Mouse (Mus musculus) adrenal gland, adult 2 months (tissue): ENCODE results near the gene Xrcc3. TPM values are rescaled to one million over a fixed set of nuclear protein-coding genes. Genes with fewer than 3 reads are reported as not detected.

ENCODE experiments used
- DNase-seq: peaks from one replicate; pipeline ENCODE4 v3.0.0; 2021
- polyA plus RNA-seq: library from polyadenylated mRNA; depleted of rRNA; stranded (reverse); fragments of >200 nt; gene quantifications from 2 replicates; pipeline ENCODE4 v1.2.3, GENCODE M21; 2012
- total RNA-seq, 2 experiments: library from RNA; stranded (reverse); gene quantifications; 2 replicates each; pipeline ENCODE4 v1.2.3; 2021

Gene Xrcc3
- total and polyA plus RNA-seq, 3 experiments: 8.8 to 22.5 (median 17.8) TPM

DNA sequence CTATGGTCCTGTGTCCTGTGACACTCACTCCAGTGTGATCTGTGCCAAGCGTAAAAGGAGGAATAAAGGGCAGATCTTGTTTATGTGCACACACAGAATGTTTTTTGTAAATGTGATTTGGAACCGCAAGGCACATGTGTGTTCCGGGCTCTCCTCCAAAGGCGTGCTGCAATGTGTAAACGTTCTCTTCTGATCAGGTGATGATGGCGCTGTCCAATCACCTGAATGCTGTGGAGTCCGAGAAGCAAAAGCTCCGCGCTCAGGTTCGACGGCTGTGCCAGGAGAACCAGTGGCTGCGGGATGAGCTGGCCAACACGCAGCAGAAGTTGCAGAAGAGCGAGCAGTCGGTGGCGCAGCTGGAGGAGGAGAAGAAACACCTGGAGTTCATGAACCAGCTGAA lies 39.5 kb downstream of the Xrcc3 start:
- DNase-seq: no peak

DNA sequence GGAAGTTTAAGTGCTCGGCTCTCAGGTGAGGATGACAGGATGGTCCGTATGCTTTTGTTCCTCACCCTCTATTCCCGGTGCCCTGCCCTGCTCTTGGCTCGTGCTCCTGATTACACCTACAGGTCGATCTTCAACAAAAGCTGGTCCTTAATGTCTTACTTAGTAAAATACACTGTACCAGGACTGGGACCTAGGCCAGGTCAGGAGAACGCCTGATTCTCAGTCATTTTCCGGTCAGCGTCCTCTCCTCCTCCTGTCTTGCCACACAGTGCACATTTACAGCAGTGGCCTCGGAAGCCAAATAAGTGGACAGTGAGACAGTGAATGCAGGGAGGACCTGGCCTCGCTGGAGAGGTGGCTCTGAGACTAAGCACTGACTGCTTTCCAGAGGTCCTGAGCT lies 43.0 kb downstream of the Xrcc3 start:
- no peak for DNase-seq

GRCm38 (mm10) chr12:111769816-111770577 lies 43.7 kb downstream of the Xrcc3 start:
- DNase-seq: no peak

DNA sequence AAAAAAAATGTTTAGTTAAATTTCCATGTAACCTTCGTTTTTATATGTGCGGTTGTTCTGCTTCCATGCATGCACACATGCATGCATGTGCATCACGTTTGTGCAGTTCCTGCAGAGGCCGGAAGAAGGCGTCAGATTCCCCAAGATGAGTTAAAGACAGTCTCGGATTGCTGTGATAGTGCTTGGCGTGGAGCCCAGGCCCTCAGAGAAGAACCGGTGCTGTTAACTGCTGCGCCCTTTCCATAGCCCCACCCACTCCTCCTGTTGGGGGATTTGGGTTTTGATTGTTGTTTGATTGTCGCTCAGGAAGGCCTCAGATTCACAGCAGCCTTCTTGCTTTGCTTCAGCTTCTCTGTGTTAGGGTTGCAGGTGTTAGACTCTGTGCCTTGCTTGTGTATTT lies 44.4 kb downstream of the Xrcc3 start:
- DNase-seq: peak; percentile 45

DNA sequence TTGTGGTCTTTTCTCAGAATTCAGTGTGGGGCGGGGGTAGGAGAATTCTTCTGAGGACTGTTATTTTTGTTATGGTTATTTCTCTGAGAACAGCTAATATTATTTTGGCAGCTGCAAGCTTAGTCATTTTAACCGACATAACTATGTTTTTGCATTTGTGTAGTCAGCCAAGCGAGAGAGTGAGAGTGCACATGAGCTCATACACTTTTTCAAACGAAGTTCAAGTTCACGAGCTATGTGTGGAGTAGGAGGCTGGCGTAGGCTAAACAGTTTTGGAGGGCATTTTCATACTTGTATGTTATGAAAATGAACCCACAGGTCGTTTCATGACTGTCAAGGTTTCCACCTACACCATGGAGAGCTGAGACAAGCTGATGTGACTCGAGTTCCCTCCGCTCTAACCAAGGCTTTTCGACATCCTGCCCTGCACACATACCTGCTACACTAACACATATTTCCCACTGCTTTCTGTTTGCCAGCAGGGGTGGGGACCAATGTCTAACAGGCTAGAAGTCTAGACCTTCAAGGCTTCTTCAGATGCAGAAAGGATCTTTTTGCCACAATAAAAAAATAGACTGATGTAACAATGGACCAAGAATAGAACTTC lies 45.2 kb downstream of the Xrcc3 start:
- no peak for DNase-seq

GRCm38 (mm10) chr12:111766313-111767236 lies 47.1 kb downstream of the Xrcc3 start:
- DNase-seq: no peak

DNA sequence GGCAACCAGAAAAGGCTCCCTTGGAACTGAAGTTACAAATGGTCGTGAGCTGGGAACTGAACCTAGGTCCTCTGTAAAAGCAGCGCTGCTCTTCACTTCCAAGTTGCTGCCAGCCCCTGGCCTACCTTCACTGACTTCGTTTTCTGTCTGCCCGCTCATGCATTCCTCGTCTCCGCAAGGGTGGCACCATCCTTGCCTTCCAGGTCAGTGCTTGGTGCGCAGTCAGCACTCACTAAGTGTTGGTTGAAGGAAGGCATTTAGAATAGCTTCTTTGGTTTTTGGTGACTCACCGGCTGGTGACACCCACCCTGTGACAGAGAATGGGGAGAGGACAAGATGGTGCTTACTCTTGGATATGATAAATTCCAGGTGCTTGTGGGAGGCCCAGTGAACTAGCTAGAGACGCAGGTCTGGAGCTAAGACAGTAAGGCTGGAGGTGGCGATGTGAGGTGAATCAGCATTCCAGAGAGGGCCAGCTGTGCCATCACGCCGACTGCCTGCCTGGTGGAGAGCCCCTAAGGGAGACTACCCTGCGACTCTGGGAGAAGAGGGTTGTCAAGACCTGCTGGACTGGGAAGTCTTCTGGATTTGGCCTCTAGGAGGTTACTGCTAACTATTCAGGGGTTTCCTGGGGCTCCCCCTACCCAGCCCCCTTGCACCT lies 50.9 kb downstream of the Xrcc3 start:
- no peak for DNase-seq

- DNase-seq: no peak
Measured at GRCm38 (mm10) chr12:111760306-111760908, 53.3 kb downstream of the Xrcc3 start.

GRCm38 (mm10) chr12:111759176-111760061 lies 54.3 kb downstream of the Xrcc3 start:
- DNase-seq: peak; percentile 84

DNA sequence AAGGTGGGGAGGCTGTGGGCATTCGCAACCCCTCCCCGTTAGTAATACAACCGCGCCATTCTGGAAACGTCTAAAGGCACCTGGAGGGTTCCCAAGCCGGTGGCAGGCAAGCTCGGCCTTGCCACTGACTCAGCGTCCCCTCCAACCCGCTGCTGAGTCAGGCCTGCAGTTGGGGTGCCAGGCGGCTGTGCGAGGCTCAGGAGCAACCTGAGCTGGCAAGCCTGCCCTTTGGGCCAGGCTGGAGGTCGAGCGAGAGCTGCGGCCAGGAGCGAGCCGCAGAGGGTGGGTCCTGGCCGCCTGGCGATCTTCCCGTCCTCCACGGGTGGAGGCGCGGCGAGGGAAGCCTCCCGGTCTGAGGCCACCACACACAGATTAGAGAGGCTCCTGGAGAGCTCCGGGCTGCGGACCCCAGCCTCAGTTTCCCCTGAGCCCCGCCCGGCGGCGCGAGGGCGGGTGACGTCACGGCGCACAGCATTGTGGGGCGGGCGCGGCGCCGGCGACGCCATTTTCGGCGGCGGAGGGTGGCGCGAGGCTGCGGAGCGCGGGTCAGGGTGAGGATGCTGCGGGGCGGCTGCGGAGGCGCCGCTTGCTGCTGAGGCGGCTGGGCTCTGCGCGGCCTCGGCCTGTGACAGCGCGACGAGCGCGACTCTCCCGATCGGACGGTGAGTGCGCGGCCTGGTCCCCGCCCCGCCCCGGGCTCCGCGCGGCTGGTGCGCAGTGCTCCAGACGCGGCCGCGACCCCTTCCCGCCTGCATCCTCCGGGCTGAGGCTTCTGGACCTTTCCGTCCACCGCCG lies 55.1 kb downstream of the Xrcc3 start, which contains the start of gene Klc1:
TSS of gene Klc1 (plus strand) at position 469 of the 795 bp plus-strand sequence.
- DNase-seq: peak; percentile 88

GRCm38 (mm10) chr12:111757561-111758325 lies 55.9 kb downstream of the Xrcc3 start:
- no peak for DNase-seq

GRCm38 (mm10) chr12:111756698-111757082 lies 57.0 kb downstream of the Xrcc3 start:
- no peak for DNase-seq

- peak; percentile 68 for DNase-seq
Measured at GRCm38 (mm10) chr12:111756082-111756697, 57.5 kb downstream of the Xrcc3 start.

DNA sequence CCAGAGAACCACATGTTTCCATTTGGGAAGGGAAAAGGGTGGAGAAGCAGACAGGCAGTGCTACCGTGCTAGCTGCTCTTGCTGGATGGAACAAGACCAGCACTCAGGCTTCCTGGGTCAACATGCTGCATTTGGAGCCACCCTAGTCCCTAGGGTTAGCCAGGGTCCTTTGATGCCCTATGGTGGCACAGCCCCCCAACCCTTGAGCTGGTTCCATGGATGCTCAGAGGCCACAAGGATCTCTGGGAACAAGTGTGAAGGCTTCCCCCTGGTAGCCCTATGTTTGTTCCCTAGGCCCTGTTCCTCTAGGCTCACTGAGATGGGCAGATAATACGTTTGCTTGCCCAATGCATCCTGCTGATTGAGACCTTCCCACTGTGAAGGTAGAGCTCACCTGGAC lies 58.4 kb downstream of the Xrcc3 start:
- DNase-seq: no peak

DNA sequence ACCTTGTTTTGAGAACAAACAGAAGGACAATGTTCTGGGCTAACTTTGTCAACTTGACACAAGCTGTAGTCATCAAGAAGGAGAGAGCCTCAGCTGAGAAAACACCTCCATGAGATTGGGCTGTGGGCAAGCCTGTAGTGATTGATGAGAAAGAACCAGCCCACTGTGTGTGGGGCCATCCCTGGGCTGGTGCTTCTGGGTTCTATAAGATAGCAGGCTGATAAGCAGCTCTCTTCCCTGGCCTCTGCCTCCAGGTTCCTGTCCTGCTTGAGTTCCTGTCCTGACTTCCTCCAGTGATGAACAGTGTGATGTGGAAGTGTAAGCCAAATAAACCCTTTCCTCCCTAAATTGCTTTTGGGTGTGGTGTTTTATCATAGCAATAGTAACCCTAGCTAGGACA lies 59.0 kb downstream of the Xrcc3 start:
- DNase-seq: no peak

DNA sequence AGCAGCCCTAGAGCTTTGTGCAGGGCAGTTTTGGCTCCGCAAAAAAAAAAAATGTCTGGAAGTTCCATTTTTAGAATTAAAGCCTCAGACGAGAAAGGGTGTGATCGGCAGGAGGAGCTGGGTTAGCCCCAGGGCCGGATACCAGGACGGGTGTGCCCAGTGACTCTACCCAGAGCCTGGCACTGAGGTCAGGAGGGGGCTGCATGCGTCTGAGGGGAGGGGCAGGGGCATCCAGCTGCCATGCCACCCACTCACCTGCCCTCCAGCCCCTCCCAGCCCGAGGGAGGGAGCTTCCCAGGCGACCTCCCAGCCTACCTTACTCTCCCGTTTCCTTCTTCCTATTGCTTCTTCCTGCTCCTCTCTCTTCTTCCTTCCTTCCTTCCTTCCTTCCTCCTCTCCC lies 60.3 kb downstream of the Xrcc3 start:
- no peak for DNase-seq
